Mouse (Mus musculus) frontal cortex, postnatal 14 days (tissue): Measurements from ENCODE around the gene Hmox2.

ENCODE experiments used
- DNase-seq, 2 experiments: peaks; one replicate each; pipeline ENCODE4 v3.0.0; 2022; ENCODE audit warnings: low spot score in 2 of 2

The Hmox2 gene

GRCm38 (mm10) chr16:4781524-4782196 lies 55.5 kb downstream of the Hmox2 start:
- DNase-seq, result peak in 1 of 2 experiments; percentile 53

- DNase-seq, result no peak
These were observed 56.4 kb downstream of the Hmox2 start for GRCm38 (mm10) chr16:4782515-4782914.

GRCm38 (mm10) chr16:4785706-4786105 lies 59.5 kb downstream of the Hmox2 start:
- DNase-seq, result no peak

- DNase-seq, result no peak
These were observed 62.0 kb downstream of the Hmox2 start for GRCm38 (mm10) chr16:4788176-4788575.

GRCm38 (mm10) chr16:4789311-4789768 lies 63.2 kb downstream of the Hmox2 start:
- DNase-seq, result peak in 1 of 2 experiments; percentile 38

GRCm38 (mm10) chr16:4789810-4790559 lies 63.8 kb downstream of the Hmox2 start, which contains the start of gene Cdip1:
Cdip1 (minus strand) TSS chr16:4790292.
- DNase-seq, result peak; percentile 91 to 95

- DNase-seq, result no peak
These were observed 65.2 kb downstream of the Hmox2 start for GRCm38 (mm10) chr16:4791332-4791731.

- DNase-seq, result no peak
These were observed 70.5 kb downstream of the Hmox2 start for GRCm38 (mm10) chr16:4796631-4797030.
